Mouse (Mus musculus): Measurements from ENCODE around the gene Ehd4.

- TF ChIP-seq CHD2 (IDR thresholded peaks at IDR 0.05; ENCODE audit: low read depth, low read length), result no peak
- TF ChIP-seq HCFC1 (IDR thresholded peaks at IDR 0.05; ENCODE audit: borderline replicate concordance, insufficient read depth, low read length), result no peak
- no peak for TF ChIP-seq ZNF384 (IDR thresholded peaks at IDR 0.05; ENCODE audit: low read depth, low read length)
Measured at GRCm38 (mm10) chr2:120040991-120041390, 113.4 kb downstream of the Ehd4 start.

Data from ES-E14 (cell line).